Mouse (Mus musculus): ENCODE measurements at regions not wholly inside any gene's neighbourhood (a gene's known extent, or its start where the extent isn't known, plus 50 kb on each side); places are given as distances from the start of the nearest gene placed in this dataset.

- Histone ChIP-seq H3K4me2 (ENCODE audit: low read depth, low read length) (no peak overlapping the region), H3K4me1 (ENCODE audit: control insufficient read depth, insufficient read depth) (no peaks in the 10 kb centered on the region)
- WGBS: 60% methylated on average over 5 of the region's 5 CpGs
Observed at GRCm38 (mm10) chr10:29824939-29825658, 289.4 kb upstream of the Rspo3 start.

GRCm38 (mm10) chr10:29824413-29824812, 288.7 kb upstream of the Rspo3 start:
- TF ChIP-seq EP300 (IDR thresholded peaks at IDR 0.05; ENCODE audit: low read depth) (no peak), CTCF (IDR thresholded peaks at IDR 0.05; ENCODE audit: low read depth) (no peak)
- ATAC-seq (ENCODE audit: insufficient read depth, low read depth) (no peak), DNase-seq (ENCODE audit: low spot score) (no peak)
- no peak overlapping the region for H3K4me2 ChIP-seq (ENCODE audit: low read depth, low read length)
- H3K9me3 ChIP-seq (replicated peaks; ENCODE audit: control insufficient read depth, low read length): no peaks in the 10 kb centered on the region
- no peaks in the 10 kb centered on the region for H3K36me3 ChIP-seq (replicated peaks; ENCODE audit: control insufficient read depth, insufficient read depth, low read length)
- no peak overlapping the region for H3K4me3 ChIP-seq (ENCODE audit: low read depth, low read length)
- H3K4me1 ChIP-seq (ENCODE audit: control insufficient read depth, insufficient read depth): no peaks in the 10 kb centered on the region
- no peaks in the 10 kb centered on the region for H3K27me3 ChIP-seq (ENCODE audit: control insufficient read depth, insufficient read depth, low read length)
- no peak overlapping the region for H3K9ac ChIP-seq (replicated peaks; ENCODE audit: low read depth, low read length)
- no peak overlapping the region for H3K27ac ChIP-seq (ENCODE audit: low read depth)

More at GRCm38 (mm10) chr10:29824939-29825658, 289.4 kb upstream of the Rspo3 start:
- TF ChIP-seq EP300 (IDR thresholded peaks at IDR 0.05; ENCODE audit: low read depth): no peak
- no peak for TF ChIP-seq CTCF (IDR thresholded peaks at IDR 0.05; ENCODE audit: low read depth)
- Histone ChIP-seq H3K9ac (replicated peaks; ENCODE audit: low read depth, low read length) (no peak overlapping the region), H3K4me3 (ENCODE audit: low read depth, low read length) (no peak overlapping the region), H3K9me3 (replicated peaks; ENCODE audit: control insufficient read depth, low read length) (no peaks in the 10 kb centered on the region), H3K27me3 (ENCODE audit: control insufficient read depth, insufficient read depth, low read length) (no peaks in the 10 kb centered on the region), H3K36me3 (replicated peaks; ENCODE audit: control insufficient read depth, insufficient read depth, low read length) (no peaks in the 10 kb centered on the region), H3K27ac (ENCODE audit: low read depth) (no peak overlapping the region)
- DNase-seq (ENCODE audit: low spot score) (no peak), ATAC-seq (ENCODE audit: insufficient read depth, low read depth) (no peak)

- H3K4me3 ChIP-seq (ENCODE audit: low read depth, low read length): no peak overlapping the region
- no peak overlapping the region for H3K4me2 ChIP-seq (ENCODE audit: low read depth, low read length)
- 71% methylated on average over 2 of the region's 2 CpGs for WGBS
- DNase-seq (ENCODE audit: low spot score) (no peak), ATAC-seq (ENCODE audit: insufficient read depth, low read depth) (no peak)
- H3K27ac ChIP-seq (ENCODE audit: low read depth): no peak overlapping the region
- TF ChIP-seq CTCF (IDR thresholded peaks at IDR 0.05; ENCODE audit: low read depth) (no peak), EP300 (IDR thresholded peaks at IDR 0.05; ENCODE audit: low read depth) (no peak)
- no peaks in the 10 kb centered on the region for H3K9me3 ChIP-seq (replicated peaks; ENCODE audit: control insufficient read depth, low read length)
- no peaks in the 10 kb centered on the region for H3K27me3 ChIP-seq (ENCODE audit: control insufficient read depth, insufficient read depth, low read length)
- no peaks in the 10 kb centered on the region for H3K36me3 ChIP-seq (replicated peaks; ENCODE audit: control insufficient read depth, insufficient read depth, low read length)
- H3K4me1 ChIP-seq (ENCODE audit: control insufficient read depth, insufficient read depth): no peaks in the 10 kb centered on the region
- no peak overlapping the region for H3K9ac ChIP-seq (replicated peaks; ENCODE audit: low read depth, low read length)
Observed at GRCm38 (mm10) chr10:29823177-29823576, 287.5 kb upstream of the Rspo3 start.

GRCm38 (mm10) chr10:29803915-29804545, 268.4 kb upstream of the Rspo3 start:
- DNase-seq (ENCODE audit: low spot score) (peak; percentile 52), ATAC-seq (ENCODE audit: insufficient read depth, low read depth) (no peak)
- Histone ChIP-seq H3K36me3 (replicated peaks; ENCODE audit: control insufficient read depth, insufficient read depth, low read length) (no peaks in the 10 kb centered on the region), H3K4me1 (ENCODE audit: control insufficient read depth, insufficient read depth) (no peaks in the 10 kb centered on the region), H3K27me3 (ENCODE audit: control insufficient read depth, insufficient read depth, low read length) (no peaks in the 10 kb centered on the region), H3K9me3 (replicated peaks; ENCODE audit: control insufficient read depth, low read length) (no peaks in the 10 kb centered on the region), H3K9ac (replicated peaks; ENCODE audit: low read depth, low read length) (no peak overlapping the region), H3K4me3 (ENCODE audit: low read depth, low read length) (no peak overlapping the region), H3K27ac (ENCODE audit: low read depth) (no peak overlapping the region), H3K4me2 (ENCODE audit: low read depth, low read length) (no peak overlapping the region)
- TF ChIP-seq EP300 (IDR thresholded peaks at IDR 0.05; ENCODE audit: low read depth) (no peak), CTCF (IDR thresholded peaks at IDR 0.05; ENCODE audit: low read depth) (peak; percentile 80)
- WGBS: 40% methylated on average over 6 of the region's 6 CpGs

GRCm38 (mm10) chr10:29802637-29803036, 267.0 kb upstream of the Rspo3 start:
- Histone ChIP-seq H3K9ac (replicated peaks; ENCODE audit: low read depth, low read length) (no peak overlapping the region), H3K27ac (ENCODE audit: low read depth) (no peak overlapping the region), H3K27me3 (ENCODE audit: control insufficient read depth, insufficient read depth, low read length) (no peaks in the 10 kb centered on the region), H3K36me3 (replicated peaks; ENCODE audit: control insufficient read depth, insufficient read depth, low read length) (no peaks in the 10 kb centered on the region), H3K9me3 (replicated peaks; ENCODE audit: control insufficient read depth, low read length) (no peaks in the 10 kb centered on the region), H3K4me3 (ENCODE audit: low read depth, low read length) (no peak overlapping the region), H3K4me1 (ENCODE audit: control insufficient read depth, insufficient read depth) (no peaks in the 10 kb centered on the region), H3K4me2 (ENCODE audit: low read depth, low read length) (no peak overlapping the region)
- DNase-seq (ENCODE audit: low spot score): no peak
- TF ChIP-seq EP300 (IDR thresholded peaks at IDR 0.05; ENCODE audit: low read depth) (no peak), CTCF (IDR thresholded peaks at IDR 0.05; ENCODE audit: low read depth) (no peak)
- WGBS: 78% methylated on average over 3 of the region's 3 CpGs
- no peak for ATAC-seq (ENCODE audit: insufficient read depth, low read depth)

Data from heart, postnatal 0 days (tissue).